Mouse (Mus musculus) liver, postnatal 0 days (tissue): ENCODE measurements around the gene Pgm3.

Experiments used
- CTCF ChIP-seq: sonication (generic); IDR thresholded peaks from 2 replicates; pipeline ENCODE4 v1.5.1; 2016; ENCODE audit warnings: antibody characterized with exemption, low read depth
- EP300 ChIP-seq: IDR thresholded peaks from 2 replicates; pipeline ENCODE4 v1.6.1; 2016; ENCODE audit warnings: antibody characterized with exemption, low read depth, mild to moderate bottlenecking

DNA sequence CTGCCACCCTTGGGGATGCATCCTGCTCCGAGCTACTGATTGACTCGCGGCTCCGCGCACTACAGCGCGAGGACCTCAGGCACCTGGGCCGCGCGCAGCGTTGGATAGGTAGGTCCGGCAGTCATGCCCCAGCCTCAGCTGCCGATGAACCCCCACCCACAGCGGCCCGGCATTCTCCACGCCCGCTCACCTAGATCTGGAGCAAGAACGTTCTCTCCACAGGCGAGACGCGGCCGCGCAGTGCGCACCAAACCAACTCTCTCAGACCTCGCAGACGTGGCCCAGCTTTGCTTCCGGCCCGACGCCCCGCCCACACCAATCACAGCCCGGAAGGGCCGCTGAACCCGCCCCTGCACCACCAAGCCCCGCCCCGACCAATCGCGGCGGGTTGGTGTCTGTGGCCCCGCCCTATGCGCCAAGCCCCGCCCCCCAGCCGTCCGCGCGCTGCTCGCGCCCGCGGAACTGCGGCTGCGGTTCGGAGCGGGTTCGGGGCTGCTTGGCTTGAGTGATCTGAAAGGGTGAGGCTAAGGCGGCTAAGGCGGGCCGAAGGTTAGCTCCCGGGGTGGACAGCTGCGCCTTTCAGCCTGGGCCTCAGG is at the start of gene Pgm3, which contains the start of gene Rwdd2a:
- no peak for TF ChIP-seq CTCF
- no peak for TF ChIP-seq EP300
